Mouse (Mus musculus) frontal cortex, postnatal 10 days (tissue): Measurements from ENCODE around the gene Abcc5.

ENCODE experiments used
- DNase-seq, 2 experiments: peaks; one replicate each; pipeline ENCODE4 v3.0.0; 2022; ENCODE audit warnings: low spot score in 2 of 2, mixed read lengths in 1 of 2

Gene Abcc5

GRCm38 (mm10) chr16:20424226-20424663 lies 1.9 kb downstream of the Abcc5 start:
- no peak for DNase-seq

- no peak for DNase-seq
Measured at GRCm38 (mm10) chr16:20422938-20423730, 3.1 kb downstream of the Abcc5 start.

GRCm38 (mm10) chr16:20418054-20418453 lies 8.1 kb downstream of the Abcc5 start:
- DNase-seq, result no peak

GRCm38 (mm10) chr16:20416262-20416661 lies 9.9 kb downstream of the Abcc5 start:
- DNase-seq, result no peak

- DNase-seq, result no peak
Measured at GRCm38 (mm10) chr16:20415804-20416203, 10.4 kb downstream of the Abcc5 start.

GRCm38 (mm10) chr16:20415211-20415610 lies 11.0 kb downstream of the Abcc5 start:
- DNase-seq, result no peak

GRCm38 (mm10) chr16:20413870-20414331 lies 12.3 kb downstream of the Abcc5 start:
- no peak for DNase-seq

GRCm38 (mm10) chr16:20411958-20412570 lies 14.1 kb downstream of the Abcc5 start:
- DNase-seq, result no peak

GRCm38 (mm10) chr16:20405335-20405734 lies 20.9 kb downstream of the Abcc5 start:
- DNase-seq, result no peak

GRCm38 (mm10) chr16:20403327-20403726 lies 22.9 kb downstream of the Abcc5 start:
- DNase-seq, result no peak

- DNase-seq, result no peak
Measured at GRCm38 (mm10) chr16:20401592-20401991, 24.6 kb downstream of the Abcc5 start.

GRCm38 (mm10) chr16:20400707-20401591 lies 25.2 kb downstream of the Abcc5 start:
- no peak for DNase-seq

- no peak for DNase-seq
Measured at GRCm38 (mm10) chr16:20396851-20397250, 29.3 kb downstream of the Abcc5 start.

GRCm38 (mm10) chr16:20395216-20395907 lies 30.8 kb downstream of the Abcc5 start:
- no peak for DNase-seq

GRCm38 (mm10) chr16:20391753-20392152 lies 34.4 kb downstream of the Abcc5 start:
- no peak for DNase-seq

GRCm38 (mm10) chr16:20390233-20390632 lies 36.0 kb downstream of the Abcc5 start:
- DNase-seq, result no peak

GRCm38 (mm10) chr16:20381031-20381430 lies 45.2 kb downstream of the Abcc5 start:
- DNase-seq, result no peak

- no peak for DNase-seq
Measured at GRCm38 (mm10) chr16:20375341-20375740, 50.9 kb downstream of the Abcc5 start.

- no peak for DNase-seq
Measured at GRCm38 (mm10) chr16:20371731-20372130, 54.5 kb downstream of the Abcc5 start.

- DNase-seq, result no peak
Measured at GRCm38 (mm10) chr16:20368221-20368620, 58.0 kb downstream of the Abcc5 start.

- no peak for DNase-seq
Measured at GRCm38 (mm10) chr16:20362121-20362520, 64.1 kb downstream of the Abcc5 start.
